Mouse (Mus musculus) kidney, adult 9 months (tissue): Measurements from ENCODE around the gene Iars2.
"Not testable (repeated sequence)": the region's sequence is repeated elsewhere in the genome, so short reads cannot be mapped to it uniquely, and the experiment has no call there.

Source experiments
- DNase-seq: peaks from one replicate; pipeline ENCODE4 v3.0.0; 2022

Gene Iars2

DNA sequence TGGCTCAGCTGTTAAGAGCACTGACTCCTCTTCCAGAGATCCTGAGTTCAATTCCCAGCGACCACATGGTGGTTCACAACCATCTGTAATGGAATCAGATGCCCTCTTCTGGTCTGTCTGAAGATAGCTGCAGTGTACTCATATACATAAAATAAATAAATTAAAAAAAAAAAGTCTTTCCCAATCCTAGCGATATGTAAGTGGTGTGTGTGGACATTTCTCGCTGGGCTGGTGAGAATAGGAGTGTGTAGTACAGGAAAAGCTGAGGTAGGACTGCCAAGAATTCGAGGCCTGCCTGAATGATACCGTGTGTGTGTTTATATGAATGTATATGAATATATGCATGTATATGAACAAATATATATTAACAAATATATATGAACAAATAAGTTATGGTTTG lies 2.2 kb upstream of the Iars2 start:
- DNase-seq = no peak

DNA sequence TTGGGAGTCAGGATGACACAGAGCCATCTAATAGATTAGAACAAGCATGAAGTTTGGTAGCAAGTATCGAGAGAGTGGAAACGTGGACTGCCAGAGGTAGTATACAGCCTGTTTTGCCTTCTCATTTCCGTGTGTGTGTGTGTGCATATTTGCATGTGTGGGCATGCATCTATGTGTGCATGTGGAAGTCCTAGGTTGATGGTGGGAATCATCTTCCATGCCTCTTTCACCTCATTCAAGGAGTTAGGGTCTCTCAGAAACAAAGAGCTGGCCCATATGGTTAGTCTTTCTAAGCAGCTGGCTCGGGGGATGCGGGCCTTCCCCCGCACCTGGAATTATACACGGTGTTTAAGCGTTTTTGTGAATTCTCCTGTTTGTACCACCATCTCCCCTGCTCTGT lies 655 bp upstream of the Iars2 start:
- no peak for DNase-seq

DNA sequence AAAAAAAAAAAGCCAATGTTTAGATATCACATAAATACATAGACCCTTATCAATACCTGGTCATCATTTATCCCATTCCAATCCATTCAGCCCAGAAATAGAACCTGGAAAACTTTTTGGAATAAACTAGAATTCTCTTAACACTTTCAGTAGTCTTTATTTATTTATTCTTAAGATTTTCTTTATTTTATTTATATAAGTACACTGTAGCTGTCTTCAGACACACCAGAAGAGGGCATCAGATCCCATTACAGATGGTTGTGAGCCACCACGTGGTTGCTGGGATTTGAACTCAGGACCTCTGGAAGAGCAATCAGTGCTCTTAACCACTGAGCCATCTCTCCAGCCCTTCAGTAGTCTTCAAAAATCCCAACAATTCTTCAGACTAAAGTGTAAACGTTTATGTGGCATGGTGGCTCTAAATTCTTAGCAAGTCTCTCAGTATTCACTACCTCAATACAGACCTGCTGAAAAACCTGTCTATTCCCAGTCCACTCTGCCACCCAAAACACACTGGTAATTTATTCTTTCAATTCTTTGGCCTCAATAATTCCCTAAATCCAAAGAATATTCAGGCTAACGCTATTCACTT lies 1.3 kb downstream of the Iars2 start:
- DNase-seq = not testable (repeated sequence)

DNA sequence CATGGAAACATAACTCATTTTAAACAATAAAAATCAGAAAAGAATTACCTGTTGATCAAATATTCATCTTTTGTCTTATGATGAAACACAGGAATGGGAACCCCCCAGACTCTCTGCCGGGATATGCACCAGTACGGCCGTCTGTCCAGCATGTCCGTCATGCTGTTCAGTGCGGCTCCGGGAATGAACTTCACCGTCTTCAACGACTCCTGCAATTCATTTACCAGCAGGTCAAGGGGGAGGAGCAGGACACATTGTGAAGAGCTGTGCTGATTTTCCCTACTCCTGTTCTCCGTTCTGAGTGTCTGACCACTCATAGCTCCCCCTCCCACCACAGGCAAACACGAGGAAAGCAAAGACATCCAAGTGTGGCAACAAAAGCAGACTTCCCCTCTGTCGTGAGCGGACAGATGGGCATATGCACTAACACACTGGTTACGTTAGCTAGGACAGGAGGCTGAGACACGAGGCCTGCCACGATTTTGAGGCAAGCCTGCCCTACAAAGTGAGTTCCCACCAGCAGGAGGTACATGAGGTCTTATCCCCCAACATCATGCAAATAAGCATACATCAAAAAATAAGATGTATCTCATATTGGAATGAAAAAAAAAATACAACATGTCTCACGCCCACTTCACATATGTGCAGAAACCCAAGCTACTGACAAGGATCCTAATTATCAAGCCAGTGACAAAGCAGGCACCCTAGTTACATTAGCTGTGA lies 13.2 kb downstream of the Iars2 start:
- DNase-seq = peak; percentile 55

DNA sequence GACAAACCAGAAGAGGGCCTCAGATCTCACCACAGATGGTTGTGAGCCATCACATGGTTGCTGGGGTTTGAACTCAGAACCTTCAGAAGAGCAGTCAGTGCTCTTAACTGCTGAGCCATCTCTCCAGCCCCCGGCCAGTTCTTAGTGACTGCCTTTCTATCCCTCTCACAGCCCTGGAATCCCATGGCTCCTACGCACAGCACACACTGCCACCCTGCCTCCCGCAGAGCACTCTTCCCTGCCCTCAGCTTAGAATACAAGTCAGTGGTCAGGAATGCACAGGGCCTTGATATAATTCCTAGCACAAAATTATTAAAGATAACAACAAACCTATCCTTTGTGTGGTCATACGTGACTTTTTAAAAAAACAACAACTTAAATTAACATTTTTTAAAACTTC lies 14.7 kb downstream of the Iars2 start:
- DNase-seq = no peak

DNA sequence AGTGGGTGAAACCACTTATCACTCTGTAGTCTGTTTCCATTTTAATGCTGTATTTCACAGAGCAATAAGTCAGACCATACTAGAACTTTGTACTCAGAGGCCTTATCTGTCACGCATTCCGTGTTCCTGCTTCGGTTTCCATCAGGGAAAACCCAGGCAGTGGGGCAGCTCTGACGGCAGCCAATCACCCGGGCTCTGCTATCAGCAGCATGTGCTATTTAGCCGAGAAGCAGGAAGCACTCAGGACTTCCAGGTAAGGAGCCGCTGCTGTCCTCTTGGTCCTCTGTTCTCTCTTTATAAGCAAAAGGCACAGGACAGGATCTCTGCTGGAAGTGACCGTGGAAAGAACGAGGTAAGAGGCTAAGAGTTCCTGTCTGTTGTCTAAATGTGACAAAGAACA lies 17.2 kb downstream of the Iars2 start:
- no peak for DNase-seq

DNA sequence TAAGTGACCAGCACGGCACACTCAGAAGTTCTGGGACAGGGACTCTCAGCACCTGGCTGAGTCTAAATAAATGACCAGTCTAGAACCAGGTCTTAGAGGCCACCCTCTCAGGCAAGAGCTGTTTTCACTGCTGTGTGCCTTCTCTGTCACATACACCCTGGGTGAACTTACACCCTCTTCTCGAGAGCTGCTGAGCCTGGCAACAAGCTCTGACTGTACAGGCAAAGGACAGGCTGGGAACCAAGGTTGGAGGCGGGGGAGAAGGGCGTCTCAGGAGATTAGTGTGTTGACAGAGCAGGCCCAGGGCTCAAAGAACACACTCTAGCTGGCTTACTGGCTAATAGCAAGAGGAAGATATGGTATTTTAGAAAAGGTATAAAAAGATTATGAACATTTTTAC lies 20.3 kb downstream of the Iars2 start:
- DNase-seq = no peak

DNA sequence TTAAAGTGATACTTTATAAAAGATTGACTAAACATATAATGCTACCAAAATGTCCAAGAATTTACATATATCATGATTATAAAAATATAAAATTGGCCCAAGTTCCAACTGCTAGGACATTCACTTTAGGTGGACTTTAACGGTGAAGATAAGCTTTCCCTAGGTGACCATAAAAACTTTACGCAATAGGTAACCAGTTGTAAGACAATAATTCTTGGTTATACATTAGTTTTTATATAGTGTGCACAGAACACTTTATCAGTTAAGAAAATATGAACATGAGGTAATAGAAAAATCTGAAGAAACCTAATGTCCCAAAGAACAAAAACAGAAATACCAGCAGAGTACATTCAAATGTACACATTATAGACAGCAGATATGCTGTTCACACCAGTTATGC lies 20.9 kb downstream of the Iars2 start:
- no peak for DNase-seq

DNA sequence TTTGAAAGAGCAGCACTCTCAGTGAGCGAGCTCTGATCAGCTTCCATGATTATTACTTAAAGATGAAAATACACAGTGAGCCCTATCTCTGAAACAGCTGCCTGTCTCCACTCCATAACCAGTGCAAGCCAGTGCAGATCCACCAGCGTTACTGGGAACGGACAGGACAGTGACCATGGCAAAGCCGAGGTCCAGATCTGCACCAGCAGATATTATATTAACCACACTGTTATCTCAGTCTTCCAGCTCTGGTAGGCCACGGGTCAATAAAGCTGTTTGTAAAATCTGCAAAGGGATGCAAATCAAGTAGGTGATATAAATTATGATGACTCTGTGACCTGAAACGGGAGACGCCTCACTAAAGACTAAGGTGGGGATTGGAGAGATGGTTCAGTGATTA lies 21.6 kb downstream of the Iars2 start:
- DNase-seq = no peak

DNA sequence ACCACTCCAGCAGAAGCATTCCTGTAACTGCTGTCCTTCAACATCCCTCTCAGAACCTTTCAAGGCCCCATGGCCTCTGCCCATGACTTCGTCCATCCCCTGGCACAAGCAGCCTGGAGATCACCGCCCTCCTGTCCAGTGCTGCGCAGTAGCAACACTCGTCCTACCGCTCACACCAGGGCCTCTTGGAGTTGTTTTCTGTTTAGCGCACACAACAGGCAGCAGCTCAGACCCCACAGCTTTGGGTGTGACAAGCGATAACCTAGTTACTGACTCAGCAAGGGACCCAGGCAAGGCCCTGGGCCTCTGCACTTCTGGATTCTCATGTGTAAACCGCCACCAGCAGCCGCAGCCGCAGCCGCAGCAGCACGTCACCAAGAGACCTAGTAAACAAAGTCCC lies 22.4 kb downstream of the Iars2 start:
- no peak for DNase-seq

DNA sequence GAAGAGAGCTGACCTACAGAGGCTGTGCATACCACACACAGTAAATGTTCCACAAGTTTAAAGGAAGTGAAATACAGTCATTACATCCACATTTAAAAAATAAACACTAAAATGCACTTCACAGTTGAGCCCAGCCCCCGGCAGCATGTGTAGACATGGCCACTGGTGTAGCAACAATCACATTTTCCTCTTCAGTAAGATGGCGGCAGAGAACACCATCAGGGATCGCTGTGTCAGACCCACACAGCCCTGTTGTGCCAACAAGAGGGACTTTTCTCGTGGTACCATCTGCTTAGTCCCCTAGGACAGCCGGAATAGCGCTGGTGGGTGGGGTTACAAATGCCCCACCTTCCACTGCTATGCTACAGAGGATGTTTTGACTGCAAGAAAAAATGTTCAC lies 26.4 kb downstream of the Iars2 start:
- DNase-seq = no peak

DNA sequence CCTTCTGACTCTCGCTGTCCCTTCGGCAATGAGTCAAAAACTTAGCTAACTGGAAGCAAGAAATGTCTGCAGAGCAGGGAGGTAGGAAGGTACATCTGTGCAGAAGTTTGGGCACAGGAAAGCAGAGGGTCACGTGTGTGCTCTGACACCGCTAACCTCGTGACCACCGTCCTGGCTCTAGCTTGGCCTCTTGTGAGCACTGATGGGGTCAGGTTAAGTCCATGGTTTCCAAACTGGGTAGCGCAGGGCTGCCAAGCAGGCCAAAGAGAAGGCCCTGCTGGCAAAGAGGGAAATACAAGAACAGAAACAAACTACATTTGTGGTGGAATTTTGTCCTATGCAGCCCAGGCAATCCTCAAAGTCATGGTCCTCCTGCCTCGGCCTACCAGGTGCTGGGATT lies 30.7 kb downstream of the Iars2 start:
- no peak for DNase-seq

DNA sequence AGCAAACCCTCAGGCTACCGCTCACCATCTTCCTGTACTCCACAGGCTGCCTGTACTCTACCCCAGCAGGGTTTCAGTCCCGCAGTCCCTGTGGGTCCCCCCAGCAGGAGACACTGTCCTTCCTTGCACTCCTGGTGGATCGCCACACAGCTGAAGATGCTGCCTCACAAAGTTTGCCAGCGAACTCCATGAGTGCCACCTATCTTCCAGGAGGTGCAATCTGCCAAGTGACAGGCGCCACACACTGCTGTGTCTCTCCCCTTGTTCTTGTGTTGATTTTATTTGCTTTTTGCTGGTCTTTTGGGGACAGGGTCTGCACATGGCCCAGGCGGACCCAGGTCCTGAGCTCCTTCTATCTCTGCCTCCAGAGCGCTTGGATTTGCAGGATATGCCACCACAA lies 32.3 kb downstream of the Iars2 start:
- DNase-seq = no peak

DNA sequence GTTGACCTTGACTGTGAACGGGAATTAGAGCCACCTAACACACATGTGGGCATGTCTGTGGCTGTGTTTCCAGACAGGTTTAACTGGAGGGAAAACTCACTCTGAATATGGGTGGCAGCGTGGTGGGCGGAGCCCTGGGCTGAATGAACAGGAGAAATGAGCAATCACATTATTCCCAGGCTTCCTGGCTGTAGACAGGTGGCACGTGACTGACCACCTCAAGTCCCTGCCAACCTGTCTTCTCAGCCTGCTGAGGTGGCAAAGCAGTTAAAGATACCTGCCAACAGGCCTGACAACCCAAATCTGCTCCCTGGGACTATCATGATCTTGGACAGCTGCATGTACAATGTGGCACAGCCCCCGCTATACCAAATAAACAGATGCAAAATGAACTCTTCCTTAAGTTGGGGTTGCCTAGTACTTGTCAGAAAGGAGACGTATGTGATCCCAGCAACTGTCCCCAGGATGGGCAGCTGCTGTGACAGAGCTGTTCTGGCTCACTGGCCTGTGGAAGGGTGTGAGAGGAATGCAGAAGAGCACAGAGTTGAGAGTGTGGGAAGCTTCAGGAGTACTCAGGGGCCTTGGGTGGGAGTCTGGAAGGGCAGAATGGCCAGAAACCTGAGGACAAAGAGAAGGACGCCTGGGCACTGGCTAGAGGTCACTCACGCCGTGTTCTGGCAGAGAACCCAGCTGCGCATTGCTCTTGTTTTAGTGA lies 36.4 kb downstream of the Iars2 start:
- DNase-seq = peak; percentile 23

DNA sequence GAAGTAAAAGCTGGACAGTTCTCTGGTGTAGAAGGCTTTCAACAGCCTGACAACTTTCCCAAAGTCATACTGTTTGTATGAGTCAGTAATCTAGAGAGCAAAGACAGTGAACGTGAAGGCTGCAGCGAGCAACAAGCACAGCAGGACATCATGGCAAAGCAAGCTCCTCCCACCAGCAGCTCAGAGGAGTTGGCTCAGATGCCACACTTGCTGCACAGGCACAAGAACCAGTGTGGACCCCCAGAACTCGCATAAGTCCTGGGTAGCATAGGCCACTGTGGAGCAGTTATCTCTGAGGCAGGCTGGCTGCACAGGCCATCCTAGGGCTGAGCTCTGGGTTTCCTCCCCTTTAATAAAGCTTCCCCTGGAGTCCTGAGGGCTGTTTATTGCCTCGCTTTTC lies 37.9 kb downstream of the Iars2 start:
- DNase-seq = no peak

DNA sequence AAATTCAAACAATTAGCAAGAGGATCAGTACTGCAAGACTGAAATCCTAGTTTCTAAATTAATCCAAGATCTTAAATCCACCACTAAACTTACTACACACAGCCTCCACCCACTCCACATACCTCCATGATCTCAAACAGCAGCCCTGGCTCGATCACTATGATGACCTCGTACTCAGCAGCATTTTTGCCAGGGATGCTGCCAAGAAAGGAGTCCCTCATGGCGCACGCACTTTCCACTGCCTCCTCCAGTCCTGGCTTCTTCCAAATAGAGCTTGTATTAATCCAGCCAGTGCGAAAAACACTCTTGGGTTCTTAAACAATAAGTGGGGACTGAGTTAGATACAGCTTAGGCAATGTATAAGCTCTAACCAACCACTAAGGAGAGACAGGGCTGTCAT lies 40.0 kb downstream of the Iars2 start:
- no peak for DNase-seq

DNA sequence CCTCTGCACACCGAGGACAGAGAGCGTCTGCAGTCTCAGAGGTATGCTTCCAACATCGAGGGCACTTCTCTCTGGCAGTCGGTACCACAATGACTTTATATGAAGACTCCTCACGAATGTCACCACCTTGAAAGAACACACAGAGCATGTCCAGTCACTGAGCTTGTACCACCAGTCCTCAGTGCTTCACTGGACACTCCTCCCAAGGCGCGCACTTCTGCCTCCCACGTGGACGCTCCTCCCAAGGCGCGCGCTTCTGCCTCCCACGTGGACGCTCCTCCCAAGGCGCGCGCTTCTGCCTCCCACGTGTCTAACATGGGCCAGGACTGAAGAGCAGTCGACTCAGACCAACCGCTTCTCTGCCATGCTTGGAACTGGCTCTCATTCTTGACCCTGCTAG lies 42.1 kb downstream of the Iars2 start:
- DNase-seq = no peak

DNA sequence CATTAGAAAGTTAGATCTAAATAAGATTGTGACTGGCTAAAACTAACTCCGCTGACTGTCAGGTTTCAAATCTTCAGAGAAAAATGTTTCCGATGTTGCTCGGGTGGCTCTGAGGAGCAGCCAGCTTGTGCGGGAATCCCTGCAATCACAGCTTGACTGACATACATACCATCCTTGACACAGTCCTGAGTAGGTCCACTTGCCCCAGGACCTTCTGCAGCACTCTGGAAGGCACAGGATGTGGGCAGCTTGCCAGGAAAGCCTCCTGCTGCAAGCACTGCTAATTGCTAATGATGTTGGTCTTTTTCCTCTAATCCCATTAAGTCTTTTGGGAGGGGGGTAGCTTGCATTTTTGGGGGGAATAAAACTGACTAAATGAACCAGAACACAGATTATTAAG lies 44.0 kb downstream of the Iars2 start:
- peak; percentile 56 for DNase-seq

DNA sequence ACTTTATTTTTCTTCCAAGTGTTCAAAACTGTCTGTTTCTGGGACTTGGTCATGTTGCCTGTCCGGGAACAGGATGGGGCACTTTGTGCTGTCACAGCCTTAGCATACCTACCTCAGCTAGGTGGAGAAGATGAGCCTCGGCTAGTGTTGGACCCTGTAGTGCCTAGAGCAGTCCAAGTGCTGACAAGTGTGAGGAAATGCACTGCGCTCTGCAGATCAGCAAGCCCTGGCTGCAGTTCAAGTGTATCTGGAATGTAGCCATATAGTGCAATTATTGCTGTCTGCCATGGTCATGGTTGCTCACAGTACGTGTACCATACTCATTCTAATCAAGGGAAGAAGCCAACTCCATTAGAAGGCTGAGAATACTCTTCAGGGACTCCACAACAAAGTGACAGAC lies 44.5 kb downstream of the Iars2 start:
- peak; percentile 54 for DNase-seq

DNA sequence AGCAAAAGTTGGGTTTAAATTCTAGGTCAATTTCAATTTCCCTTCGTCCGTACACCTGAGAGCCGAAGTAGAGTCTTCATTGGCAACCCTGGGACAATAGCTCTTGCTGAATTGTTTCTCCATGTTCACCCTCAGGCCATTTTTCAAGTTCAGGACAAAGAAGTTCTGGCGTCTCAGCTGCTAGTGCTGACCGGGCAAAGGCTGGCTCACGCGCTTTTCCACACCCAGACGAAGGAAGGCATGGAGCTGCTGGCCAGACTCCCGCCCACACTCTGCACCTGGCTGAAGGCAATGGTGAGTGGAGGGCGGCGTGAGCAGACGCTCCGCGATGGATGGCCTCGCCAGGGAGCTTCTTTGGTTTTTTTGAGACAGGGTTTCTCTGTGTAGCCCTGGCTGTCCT lies 45.9 kb downstream of the Iars2 start:
- peak; percentile 22 for DNase-seq

DNA sequence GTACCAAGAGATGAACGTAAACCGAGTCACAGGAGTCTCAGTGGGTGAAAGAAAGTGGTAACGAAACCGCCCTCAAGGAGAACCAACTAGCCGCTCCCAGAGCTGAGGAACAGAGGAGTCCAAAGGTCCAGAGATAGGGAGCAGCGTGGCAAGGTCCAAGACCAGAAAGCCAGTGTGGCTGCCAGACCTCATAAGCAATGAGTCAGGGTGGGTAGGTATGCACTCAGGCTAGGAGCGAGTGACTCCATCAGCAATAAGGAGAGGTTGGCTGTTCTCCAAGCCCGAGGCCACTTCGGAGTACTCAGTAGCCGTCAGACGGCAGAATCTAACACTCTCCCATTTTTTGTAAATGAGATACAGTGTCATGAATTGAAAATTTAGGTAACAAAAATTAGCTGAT lies 46.4 kb downstream of the Iars2 start:
- peak; percentile 69 for DNase-seq

DNA sequence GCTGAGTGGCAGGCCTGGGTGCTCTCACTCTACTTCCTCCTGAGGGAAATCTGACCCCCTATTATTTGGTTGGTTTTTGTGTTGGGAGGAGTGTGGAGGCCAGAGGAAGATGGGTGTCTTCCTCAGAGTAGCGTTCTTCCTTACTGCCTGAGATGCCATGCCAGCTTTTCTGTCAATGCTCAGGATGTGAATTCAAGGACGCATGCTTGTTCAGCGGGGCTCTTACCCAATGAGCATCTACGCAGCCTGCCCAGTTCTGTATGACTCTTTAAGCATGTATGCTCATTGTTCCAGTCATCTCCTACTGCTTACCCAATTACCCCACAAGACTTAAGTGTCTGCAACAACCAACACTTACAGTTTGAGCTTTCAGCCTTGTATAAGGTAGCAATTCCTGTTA lies 48.6 kb downstream of the Iars2 start:
- DNase-seq = no peak

DNA sequence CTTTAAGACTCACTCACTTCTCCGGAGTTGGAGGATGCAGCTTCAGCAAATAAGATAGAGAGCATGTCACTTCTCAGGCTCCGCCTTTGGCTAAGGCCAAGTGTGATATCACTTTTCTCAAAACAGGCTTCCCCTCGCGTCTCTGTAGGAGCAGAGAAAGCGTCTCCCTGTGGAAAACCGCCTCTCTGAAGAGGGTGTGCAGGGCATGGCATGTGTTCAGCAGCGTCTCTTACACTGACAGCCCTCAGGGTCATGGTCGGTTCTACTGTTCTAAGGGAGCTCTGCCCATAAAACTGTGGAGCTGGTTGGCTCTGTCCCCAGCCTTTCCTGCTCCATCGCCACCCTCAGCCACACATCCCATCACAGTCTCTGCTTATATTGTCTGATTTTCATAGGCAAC lies 49.9 kb downstream of the Iars2 start:
- DNase-seq = no peak

DNA sequence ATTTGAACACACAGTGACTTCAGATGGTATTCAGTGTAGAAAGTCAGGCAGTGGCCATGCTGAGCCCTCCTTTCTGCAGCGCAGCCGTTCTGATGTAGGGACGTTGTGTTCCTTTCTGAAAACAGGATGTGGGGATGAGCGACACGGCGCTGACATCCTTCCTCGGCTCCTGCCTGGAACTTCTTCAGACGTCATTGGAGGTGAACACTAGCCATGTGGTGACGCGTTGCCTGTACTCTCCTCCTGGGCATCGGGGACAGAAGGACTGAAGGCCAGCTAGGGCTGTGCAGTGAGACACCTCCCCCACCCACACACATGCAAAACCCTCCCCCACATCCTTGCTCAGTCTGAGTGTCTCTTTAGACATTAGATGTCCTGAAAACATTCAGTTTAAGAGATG lies 52.2 kb downstream of the Iars2 start:
- peak; percentile 59 for DNase-seq

DNA sequence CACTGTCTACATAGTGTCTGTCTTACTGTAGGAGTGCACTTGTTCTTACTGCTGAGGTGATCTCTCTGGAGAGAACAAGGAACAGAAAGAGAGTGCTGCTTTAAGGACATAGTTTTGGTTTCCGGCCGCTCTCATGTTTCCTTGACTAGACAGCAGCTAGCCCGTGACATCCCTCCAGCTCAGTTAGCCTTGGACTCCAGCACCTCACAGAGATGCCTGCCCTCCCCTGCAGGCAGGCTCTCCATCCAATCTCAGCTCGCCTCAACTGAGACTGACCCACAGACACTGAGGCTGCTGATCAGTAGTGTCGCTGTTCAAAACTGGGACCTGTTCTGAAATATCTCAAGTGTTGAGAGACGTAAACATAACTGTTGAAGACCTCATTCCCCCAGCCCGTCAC lies 53.2 kb downstream of the Iars2 start:
- DNase-seq = no peak
